In genomic region chr1:73826243-73826930, GRCm38 (mm10) we compare ENCODE assay signal across 8 mouse cellular contexts.
DNase-seq lines count a peak whose midpoint lies in the region; ATAC-seq and TF ChIP-seq lines count a peak whose summit lies in the region.

No protein-coding gene starts in this region.

- peak; percentile 99 for TF ChIP-seq CTCF in G1E (IDR thresholded peaks at IDR 0.05; ENCODE audit: low read depth, low read length)
- TF ChIP-seq CTCF in lung, adult 2 months (IDR thresholded peaks at IDR 0.05; ENCODE audit: insufficient read depth, low read length) = peak; percentile 99

- H3K4me1 ChIP-seq in G1E (ENCODE audit: insufficient read depth, low read depth, low read length) = no peaks in the 10 kb centered on the region
- H3K4me1 ChIP-seq in forebrain, embryonic 15.5 days = peaks cover 17% of the 10 kb centered on the region
- no peaks in the 10 kb centered on the region for H3K4me1 ChIP-seq in lung, adult 2 months (ENCODE audit: control insufficient read depth, insufficient read depth, low read length)

- no peak overlapping the region for H3K27ac ChIP-seq in forebrain, embryonic 15.5 days (replicated peaks)

- 0 out of 2 replicates have a peak, but pooled peaks have one; percentile 34 for ATAC-seq in G1E (ENCODE audit: extremely low read depth, insufficient number of reproducible peaks, low FRiP score, poor library complexity, severe bottlenecking)
- peak; percentile 84 for ATAC-seq in forebrain, embryonic 15.5 days (replicated peaks)

- H3K4me2 ChIP-seq in forebrain, embryonic 15.5 days (replicated peaks) = no peak overlapping the region

- no peak for TF ChIP-seq POLR2A in lung, adult 2 months (IDR thresholded peaks at IDR 0.05; ENCODE audit: borderline replicate concordance, extremely low read depth, low read depth, low read length)

- no peaks in the 10 kb centered on the region for H3K27me3 ChIP-seq in G1E (ENCODE audit: insufficient read depth, low read length)
- no peaks in the 10 kb centered on the region for H3K27me3 ChIP-seq in forebrain, embryonic 15.5 days

- peak; percentile 50 for DNase-seq in G1E (ENCODE audit: low spot score)
- DNase-seq in cerebellum, adult 11-12 months = peak; percentile 88
- peak; percentile 85 to 94 for DNase-seq in heart, postnatal 14 days
- peak; percentile 33 for DNase-seq in large intestine, adult 2 months (ENCODE audit: low read depth, low spot score)
- peak; percentile 83 for DNase-seq in lung, adult 2 months
- DNase-seq in ovary, postnatal 14 days (ENCODE audit: low spot score) = peak; percentile 94
- peak; percentile 59 for DNase-seq in thymus, postnatal 0 days (ENCODE audit: low spot score)

- intact Hi-C loops in heart, postnatal 14 days (cut with DNase I) = loop anchor here (2.0 to 5.0 kb wide), 3 partner anchors 206 to 1109 kb away; no protein-coding TSS in a partner anchor

- no peaks in the 10 kb centered on the region for H3K9me3 ChIP-seq in G1E (replicated peaks)
- H3K9me3 ChIP-seq in forebrain, embryonic 15.5 days = no peaks in the 10 kb centered on the region

- no peaks in the 10 kb centered on the region for H3K36me3 ChIP-seq in G1E (replicated peaks)
- no peaks in the 10 kb centered on the region for H3K36me3 ChIP-seq in forebrain, embryonic 15.5 days

- 35% methylated on average over 15 of the region's 15 CpGs for WGBS in forebrain, embryonic 15.5 days
- WGBS in large intestine, adult 2 months = 44% methylated on average over 15 of the region's 15 CpGs
- 39% methylated on average over 15 of the region's 15 CpGs for WGBS in lung, adult 2 months

- peak overlapping the region; percentile 19; the same call in 1 of the 2 replicates for H3K9ac ChIP-seq in forebrain, embryonic 15.5 days (replicated peaks)

- no peak overlapping the region for H3K4me3 ChIP-seq in G1E (ENCODE audit: low read depth, low read length)
- H3K4me3 ChIP-seq in forebrain, embryonic 15.5 days = no peak overlapping the region
- H3K4me3 ChIP-seq in lung, adult 2 months (replicated peaks; ENCODE audit: extremely low read depth, low read depth, low read length) = no peak overlapping the region

Comparison
In these comparisons a context has a peak if more than half of its experiments do, and no peak if none do; other contexts are left out.
1. DNase-seq: peak in every context shown above with its lines; median percentile 94 in ovary, postnatal 14 days; 90 in heart, postnatal 14 days; 88 in cerebellum, adult 11-12 months; 83 in lung, adult 2 months; 59 in thymus, postnatal 0 days; 50 in G1E; 33 in large intestine, adult 2 months.